Mouse (Mus musculus): ENCODE results near the gene Ankrd10.
"Not testable (repeated sequence)": the region's sequence is repeated elsewhere in the genome, so short reads cannot be mapped to it uniquely, and the experiment has no call there.

Gene Ankrd10

GRCm38 (mm10) chr8:11635611-11636081 is at the start of gene Ankrd10:
Gene Ankrd10 (minus strand): TSS chr8:11635757.
- peak; percentile 97 to 98 for DNase-seq (ENCODE audit: low spot score in 2 of 2)

DNA sequence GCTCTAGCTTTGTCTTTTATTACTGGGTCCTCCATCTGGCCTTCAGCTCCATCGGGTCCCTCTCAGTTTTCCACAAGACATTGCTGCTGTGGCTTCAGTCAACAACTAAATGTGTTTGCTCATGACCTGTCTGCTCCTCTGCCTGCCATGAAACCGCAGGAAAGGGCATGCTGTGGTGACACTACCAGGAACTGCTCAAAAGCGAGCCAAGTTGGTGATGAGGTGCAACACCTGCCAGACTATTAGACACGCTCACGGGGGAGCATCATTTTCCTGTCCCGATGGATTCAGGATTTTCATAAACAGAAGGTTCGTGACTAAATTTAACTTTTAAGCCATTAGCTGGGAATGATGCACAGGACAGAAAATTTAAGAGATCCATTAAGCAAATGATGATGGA is 49.0 kb upstream of the Ankrd10 start:
- no peak for DNase-seq (ENCODE audit: low spot score in 2 of 2)

GRCm38 (mm10) chr8:11668308-11668707 is 32.8 kb upstream of the Ankrd10 start:
- no peak for DNase-seq (ENCODE audit: low spot score in 2 of 2)

DNA sequence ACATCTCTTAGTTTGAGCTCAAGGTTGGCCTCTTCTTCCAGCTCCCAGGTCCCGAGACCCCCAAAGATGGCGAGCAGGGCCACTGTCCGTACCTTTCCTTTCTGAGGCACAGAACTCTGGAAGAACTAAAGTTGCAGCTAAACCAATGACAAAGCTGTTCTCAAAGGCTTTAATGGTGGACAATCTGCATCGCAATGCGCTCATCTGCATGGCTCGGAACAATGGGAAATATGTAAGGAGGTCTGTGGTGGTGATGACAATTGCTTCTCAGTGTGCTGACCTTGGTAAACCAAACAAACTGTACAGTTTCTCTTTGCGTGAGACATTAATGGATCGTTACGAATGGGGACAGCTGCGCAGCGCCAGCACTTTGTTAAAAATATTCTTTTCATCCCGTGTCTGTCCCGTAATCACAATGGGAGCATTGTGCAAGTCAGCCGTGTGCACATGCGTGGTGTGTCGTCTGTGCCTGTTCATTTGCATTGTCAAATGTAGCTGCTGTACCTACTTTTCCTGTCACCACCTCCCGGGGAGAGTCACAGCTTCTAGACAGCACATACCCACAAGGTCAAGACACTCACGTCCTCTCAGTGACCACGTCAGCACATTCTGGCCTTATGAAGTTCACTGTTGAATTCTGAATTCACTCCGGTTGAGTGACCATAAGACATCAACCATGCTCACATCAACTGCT is 30.6 kb upstream of the Ankrd10 start:
- DNase-seq (ENCODE audit: low spot score in 2 of 2): not testable (repeated sequence)

DNA sequence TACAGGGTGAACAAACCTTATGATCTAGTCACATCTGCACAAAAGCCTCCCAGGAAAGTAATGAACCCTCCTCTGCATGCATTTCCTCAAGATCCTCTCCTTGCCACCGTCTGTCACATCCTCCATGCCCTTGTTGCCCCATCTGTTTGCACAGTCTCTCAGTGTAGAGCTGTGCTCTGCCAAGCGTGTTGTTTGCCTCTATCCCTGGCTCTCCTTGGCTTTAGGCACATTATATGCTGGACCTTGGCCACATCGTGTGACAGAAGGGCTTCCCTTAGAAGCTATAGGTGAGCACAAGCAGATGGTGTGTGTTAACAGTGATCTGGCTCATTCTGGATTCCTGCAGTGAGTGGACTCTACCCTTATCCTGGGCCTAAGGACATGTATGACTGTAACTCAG is 26.4 kb upstream of the Ankrd10 start:
- DNase-seq (ENCODE audit: low spot score in 2 of 2): no peak

- DNase-seq (ENCODE audit: low spot score in 2 of 2): no peak
Observed at GRCm38 (mm10) chr8:11650021-11650420, 14.5 kb upstream of the Ankrd10 start.

GRCm38 (mm10) chr8:11643123-11643522 is 7.6 kb upstream of the Ankrd10 start:
- no peak for DNase-seq (ENCODE audit: low spot score in 2 of 2)

DNA sequence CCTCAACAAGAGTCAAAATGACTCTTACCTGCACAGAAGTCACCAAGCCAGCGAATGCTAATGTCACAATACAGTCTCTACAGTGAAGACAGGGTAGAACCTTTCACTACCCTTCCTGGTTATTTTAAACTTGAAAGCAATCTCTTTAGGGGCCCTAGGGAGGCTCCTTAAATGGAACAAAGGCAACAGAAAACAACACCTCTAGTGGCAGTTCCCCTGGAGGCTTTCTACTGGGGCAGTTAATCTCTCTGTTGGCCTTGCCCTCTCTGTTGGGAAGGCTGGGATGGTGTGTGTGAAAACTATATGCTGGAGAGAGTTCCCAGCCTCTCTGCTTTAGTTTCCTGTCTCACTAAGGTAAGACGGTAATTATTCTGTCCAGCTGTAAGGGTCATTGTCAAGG is 5.0 kb upstream of the Ankrd10 start:
- DNase-seq (ENCODE audit: low spot score in 2 of 2): no peak

DNA sequence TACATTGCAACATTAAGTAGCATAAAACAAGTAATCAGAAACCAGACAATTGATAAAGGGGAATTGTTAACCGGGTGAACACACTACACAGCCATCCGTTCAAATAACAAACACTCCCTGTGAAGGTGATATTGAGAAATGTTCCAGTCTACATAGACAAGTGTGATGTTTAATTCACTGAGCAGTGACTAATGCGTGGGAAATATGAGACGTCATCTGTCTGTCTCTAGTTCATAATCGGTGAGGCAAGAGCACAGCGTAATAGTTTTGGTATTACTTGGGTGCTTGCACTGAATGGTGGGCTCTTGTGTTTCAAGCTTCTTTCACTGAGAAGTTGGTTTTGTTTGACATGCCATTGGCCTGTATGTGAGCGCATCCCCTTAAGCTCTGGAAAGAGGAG is 2.0 kb upstream of the Ankrd10 start:
- no peak for DNase-seq (ENCODE audit: low spot score in 2 of 2)

DNA sequence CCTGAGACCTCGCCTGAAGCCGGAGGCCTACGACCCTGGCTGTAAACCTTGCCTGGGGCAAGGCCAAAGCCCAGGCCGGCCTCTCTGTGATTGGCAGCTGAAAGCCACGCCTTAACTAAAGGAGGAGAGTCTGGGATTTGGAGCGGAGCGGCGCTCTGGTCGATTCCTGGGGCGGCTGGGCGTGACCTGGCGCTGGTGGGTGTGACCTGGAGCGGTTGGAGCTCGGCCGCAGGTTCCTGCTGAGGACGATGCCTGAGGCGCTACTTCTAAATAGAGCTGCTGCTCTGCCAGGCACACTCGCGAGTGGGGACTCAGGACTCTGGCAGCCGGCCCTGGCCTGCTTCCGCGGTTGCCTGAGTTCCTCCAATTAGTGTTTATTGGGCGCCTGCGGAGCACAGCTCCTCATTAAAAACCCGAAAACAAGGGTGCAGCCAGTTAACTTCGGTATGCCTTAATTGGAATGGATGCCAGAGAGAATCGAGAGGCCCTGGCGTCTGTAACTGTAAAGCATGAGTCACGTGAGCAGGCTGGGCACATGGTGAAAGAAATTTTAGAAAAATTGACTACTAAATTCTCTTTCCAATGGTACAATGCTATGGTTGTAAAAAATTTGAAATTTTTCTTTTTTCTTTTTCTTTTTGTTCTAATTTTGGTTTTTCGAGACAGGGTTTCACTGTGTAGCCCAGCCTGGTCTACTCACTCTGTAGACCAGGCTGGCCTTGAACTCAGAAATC is 934 bp upstream of the Ankrd10 start:
- DNase-seq (ENCODE audit: low spot score in 2 of 2): peak; percentile 64 to 69

GRCm38 (mm10) chr8:11635012-11635577 is 462 bp downstream of the Ankrd10 start:
- DNase-seq (ENCODE audit: low spot score in 2 of 2): peak; percentile 91

DNA sequence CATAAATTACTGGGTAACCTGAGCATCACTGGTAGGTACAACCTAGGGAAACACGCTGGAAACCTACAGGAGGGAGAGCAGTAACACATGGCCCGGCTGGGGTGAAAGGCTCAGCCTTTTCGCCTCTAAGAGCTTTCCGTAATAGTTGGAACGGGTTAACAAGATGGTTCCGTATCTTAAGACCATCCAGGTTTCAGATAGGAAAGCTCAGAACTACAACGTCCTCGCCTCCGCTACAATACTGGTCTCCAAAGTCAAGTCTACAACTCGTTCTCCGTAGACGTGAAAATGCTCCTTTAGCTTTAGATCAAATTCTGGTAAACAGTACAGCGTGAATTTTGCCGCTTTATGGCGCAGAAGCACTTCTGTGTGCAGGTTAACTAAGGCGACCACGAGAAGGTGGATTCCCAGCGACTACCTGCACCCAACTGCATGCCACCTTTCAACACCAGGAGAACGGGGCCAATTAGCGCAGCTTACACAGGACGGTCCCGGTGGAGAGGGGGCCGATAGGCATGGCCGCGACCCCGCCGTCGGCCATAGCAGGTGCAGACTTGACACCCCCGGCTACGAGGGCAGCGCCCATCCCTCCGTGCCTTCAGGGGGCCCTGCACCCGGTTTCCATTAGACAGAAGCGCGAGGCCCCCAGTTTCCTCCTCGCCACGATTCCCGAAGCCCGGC is 1.1 kb downstream of the Ankrd10 start:
- DNase-seq (ENCODE audit: low spot score in 2 of 2): no peak

DNA sequence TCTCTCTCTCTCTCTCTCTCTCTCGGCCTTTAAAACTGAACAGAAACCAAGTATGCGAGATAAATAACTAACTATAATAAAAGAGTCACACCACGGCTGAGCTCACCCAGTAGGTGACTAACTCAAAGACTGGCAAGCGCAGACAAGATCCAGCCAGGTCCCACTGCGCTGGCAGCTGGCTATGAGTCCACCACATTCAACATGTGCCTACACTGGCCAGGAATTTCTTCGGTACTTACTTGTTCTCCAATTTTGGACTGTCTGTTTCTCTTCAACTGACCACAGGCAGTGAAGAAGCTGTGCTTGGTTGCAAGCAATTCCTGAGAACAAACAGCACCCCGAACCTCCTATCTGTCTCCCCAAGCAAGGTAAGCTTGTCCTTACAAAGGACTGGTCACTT is 2.1 kb downstream of the Ankrd10 start:
- no peak for DNase-seq (ENCODE audit: low spot score in 2 of 2)

DNA sequence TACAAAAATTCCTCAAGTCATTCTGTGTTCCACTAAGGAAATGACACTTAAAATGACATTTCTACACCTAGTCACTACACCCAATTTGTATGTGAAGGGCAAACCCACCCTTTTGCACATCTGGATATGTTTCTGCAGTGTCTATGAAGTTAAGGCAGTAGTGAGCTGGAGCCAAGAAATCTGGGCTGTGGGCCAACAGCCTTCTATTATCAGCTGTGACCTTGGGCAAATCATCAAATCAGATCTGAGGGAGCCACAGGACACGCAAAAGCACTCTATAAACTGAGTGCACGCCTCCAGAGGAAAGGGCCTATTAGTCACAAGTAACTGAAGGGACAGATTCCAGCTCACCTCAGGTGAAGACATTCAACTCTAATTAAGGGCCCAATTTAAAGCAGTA is 3.2 kb downstream of the Ankrd10 start:
- DNase-seq (ENCODE audit: low spot score in 2 of 2): peak; percentile 6

- DNase-seq (ENCODE audit: low spot score in 2 of 2): no peak
Observed at GRCm38 (mm10) chr8:11629206-11629605, 6.4 kb downstream of the Ankrd10 start.

GRCm38 (mm10) chr8:11628506-11629132 is 6.9 kb downstream of the Ankrd10 start:
- DNase-seq (ENCODE audit: low spot score in 2 of 2): no peak

- DNase-seq (ENCODE audit: low spot score in 2 of 2): no peak
Observed at GRCm38 (mm10) chr8:11627717-11628116, 7.8 kb downstream of the Ankrd10 start.

DNA sequence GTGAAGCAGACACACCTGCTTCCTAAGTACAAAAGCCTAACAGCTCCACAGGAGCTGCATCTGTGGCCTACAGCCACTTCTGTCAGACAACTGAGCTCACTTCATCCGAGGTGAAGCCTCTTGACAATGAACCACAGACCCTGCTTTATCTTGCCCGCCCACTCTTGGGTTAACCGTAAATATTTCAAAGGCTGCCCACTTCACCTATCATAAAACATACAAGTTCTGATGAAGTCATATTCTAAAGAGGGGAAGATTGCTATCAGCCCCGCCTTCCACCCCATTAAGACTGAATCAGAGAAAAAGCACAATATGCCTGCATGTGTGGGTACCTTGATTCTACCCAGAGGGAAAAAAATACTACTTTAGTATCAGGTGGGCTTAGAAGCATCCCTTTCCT is 10.5 kb downstream of the Ankrd10 start:
- DNase-seq (ENCODE audit: low spot score in 2 of 2): no peak

DNA sequence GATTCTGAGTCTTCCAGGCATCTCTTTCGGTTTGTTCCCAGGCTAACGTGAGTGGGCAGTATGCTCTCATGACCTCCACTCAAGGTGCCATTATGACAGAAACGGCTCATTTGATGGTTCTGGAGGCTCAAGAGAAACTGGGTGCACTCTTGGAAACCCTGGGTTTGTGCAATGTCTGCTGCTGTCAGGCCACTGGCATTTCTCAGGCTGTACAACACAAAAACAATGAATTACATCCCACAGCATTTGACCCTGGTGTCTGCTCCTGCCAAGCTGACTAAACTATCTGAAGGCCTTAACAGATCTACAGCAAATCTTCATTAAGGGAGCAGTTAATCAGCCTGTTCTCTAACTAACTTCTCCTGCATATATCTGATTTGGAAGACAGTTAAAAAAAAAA is 16.5 kb downstream of the Ankrd10 start:
- DNase-seq (ENCODE audit: low spot score in 2 of 2): no peak

DNA sequence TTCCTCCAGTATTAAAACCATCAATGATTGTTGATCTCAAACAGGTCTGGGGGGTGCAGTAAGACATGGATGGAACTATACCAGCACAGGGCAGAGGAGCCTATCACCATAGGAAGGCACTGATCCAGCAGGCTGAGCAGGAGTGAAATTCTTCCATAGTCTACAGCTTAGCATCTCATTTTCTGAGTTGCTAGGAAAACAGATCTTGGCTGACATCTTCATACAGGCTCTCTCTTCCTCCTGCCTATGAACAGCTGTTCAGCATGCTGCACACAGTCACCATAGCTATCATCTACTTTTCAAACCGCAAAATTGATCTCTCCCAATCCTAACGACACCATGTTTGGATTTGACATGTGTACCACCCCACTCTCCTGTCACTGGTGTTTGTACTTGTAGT is 17.5 kb downstream of the Ankrd10 start:
- no peak for DNase-seq (ENCODE audit: low spot score in 2 of 2)

- DNase-seq (ENCODE audit: low spot score in 2 of 2): peak in 1 of 2 experiments; percentile 23
Observed at GRCm38 (mm10) chr8:11616294-11616693, 19.3 kb downstream of the Ankrd10 start.

Measured in spleen, postnatal 36 days (tissue).